Mouse (Mus musculus): ENCODE results near the gene Syt1.

DNA sequence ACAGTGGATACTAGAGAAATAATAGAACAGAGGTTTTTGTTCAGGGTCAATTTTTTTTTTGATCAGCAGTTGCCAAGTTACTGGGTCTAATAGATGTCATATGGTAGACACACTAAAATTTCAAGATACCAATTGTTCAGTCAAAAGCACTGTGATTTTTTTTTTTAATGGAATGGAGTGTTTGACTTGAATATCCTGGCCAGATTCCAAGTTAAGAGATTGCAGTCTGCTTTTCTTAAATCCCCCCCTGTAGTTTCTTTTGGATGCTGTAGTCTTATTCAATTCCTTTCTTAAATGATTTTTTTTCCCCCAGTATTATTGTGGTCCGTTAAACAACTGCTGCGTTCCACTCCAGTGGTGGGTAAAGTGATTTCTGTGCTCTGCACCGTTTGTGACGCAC lies 140.2 kb downstream of the Syt1 start:
- no peak for TF ChIP-seq GATA1 (IDR thresholded peaks at IDR 0.05; ENCODE audit: low read length)
- no peak for TF ChIP-seq TAL1 (IDR thresholded peaks at IDR 0.05; ENCODE audit: low read length)

Data from erythroblast, embryonic 14.5 days (primary cell).